Mouse (Mus musculus): ENCODE data around the gene Vps13d.

DNA sequence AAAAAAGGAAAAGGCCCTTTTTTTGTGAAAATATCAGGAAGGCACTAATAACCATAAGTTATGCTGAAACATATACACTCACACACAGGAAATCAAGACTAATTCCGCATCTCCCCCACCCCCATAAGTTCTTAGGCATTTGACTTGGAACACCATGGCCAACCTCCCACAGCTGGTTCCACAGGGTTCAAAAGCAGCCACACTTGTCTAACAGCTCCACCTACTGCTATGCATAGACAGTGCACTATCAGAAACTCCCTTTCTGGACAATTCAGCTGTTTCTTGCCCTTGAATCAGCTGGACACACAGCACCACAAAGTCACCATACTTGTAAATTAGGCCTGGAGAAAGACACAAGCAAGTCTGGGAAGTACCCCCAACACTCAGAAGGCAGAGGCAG is 33.6 kb downstream of the Vps13d start:
- TF ChIP-seq CTCF (IDR thresholded peaks at IDR 0.05; ENCODE audit: low read depth) (peak; percentile 29), EP300 (IDR thresholded peaks at IDR 0.05; ENCODE audit: low read depth) (no peak)
